Mouse (Mus musculus) stomach, postnatal 0 days (tissue): ENCODE measurements around the gene Larp1.

ENCODE experiments used
- CTCF ChIP-seq: IDR thresholded peaks from 2 replicates; pipeline ENCODE4 v1.5.1; 2016; ENCODE audit warnings: antibody characterized with exemption, low read depth, mild to moderate bottlenecking, moderate library complexity
- EP300 ChIP-seq: optimal IDR thresholded peaks from 2 replicates; pipeline ENCODE3; 2016; ENCODE audit warnings: antibody characterized with exemption

DNA sequence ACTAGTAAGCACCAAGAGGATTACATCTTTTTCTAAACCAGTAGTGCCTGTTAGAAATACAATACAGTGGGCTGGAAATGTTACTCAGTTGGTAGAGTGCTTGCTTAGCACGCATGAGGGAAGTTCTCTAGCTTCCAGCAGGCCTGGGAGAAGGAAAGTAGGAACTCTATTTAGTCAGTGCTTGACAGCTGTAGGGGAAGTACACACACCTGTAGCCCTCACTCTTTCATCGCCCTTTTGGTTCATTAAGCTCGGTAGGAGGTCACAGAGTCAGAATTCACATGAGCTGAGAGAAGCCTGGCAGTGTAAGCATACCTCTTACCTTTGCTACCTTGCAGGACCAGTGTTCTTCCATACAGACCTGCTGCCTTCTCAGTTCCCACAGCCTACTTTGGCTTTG, 17.5 kb downstream of the Larp1 start:
- TF ChIP-seq CTCF (no peak), EP300 (no peak)
